Mouse (Mus musculus) natural killer cell, adult 2 months (primary cell): ENCODE measurements around the gene Ryr2.
A peak's percentile ranks its signal among the peaks of the same experiment; 100 is the strongest.
"Not testable (repeated sequence)": the region's sequence is repeated elsewhere in the genome, so short reads cannot be mapped to it uniquely, and the experiment has no call there.

ENCODE experiments used
- DNase-seq, 2 experiments: peaks; one replicate each; pipeline ENCODE4 v3.0.0; 2022; ENCODE audit warnings: low spot score in 2 of 2

Gene Ryr2

GRCm38 (mm10) chr13:12106662-12107632 is at the start of gene Ryr2:
Gene Ryr2, minus strand, starts transcription at chr13:12106945.
- peak in 1 of 2 experiments; percentile 3 for DNase-seq

- no peak for DNase-seq
Measured at GRCm38 (mm10) chr13:12153922-12154321, 47.2 kb upstream of the Ryr2 start.

GRCm38 (mm10) chr13:12146918-12147507 is 40.3 kb upstream of the Ryr2 start:
- no peak for DNase-seq

- no peak for DNase-seq
Measured at GRCm38 (mm10) chr13:12146402-12146801, 39.7 kb upstream of the Ryr2 start.

GRCm38 (mm10) chr13:12143347-12143746 is 36.6 kb upstream of the Ryr2 start:
- DNase-seq: no peak

- DNase-seq: not testable (repeated sequence)
Measured at GRCm38 (mm10) chr13:12136461-12136860, 29.7 kb upstream of the Ryr2 start.

GRCm38 (mm10) chr13:12133549-12133948 is 26.8 kb upstream of the Ryr2 start:
- DNase-seq: no peak

- DNase-seq: no peak
Measured at GRCm38 (mm10) chr13:12132160-12132710, 25.5 kb upstream of the Ryr2 start.

- no peak for DNase-seq
Measured at GRCm38 (mm10) chr13:12129121-12129520, 22.4 kb upstream of the Ryr2 start.

GRCm38 (mm10) chr13:12126099-12126498 is 19.4 kb upstream of the Ryr2 start:
- DNase-seq: no peak

GRCm38 (mm10) chr13:12124940-12125540 is 18.3 kb upstream of the Ryr2 start:
- DNase-seq: no peak

- no peak for DNase-seq
Measured at GRCm38 (mm10) chr13:12115551-12115950, 8.8 kb upstream of the Ryr2 start.

- DNase-seq: no peak
Measured at GRCm38 (mm10) chr13:12114816-12115215, 8.1 kb upstream of the Ryr2 start.

- DNase-seq: no peak
Measured at GRCm38 (mm10) chr13:12108955-12109354, 2.2 kb upstream of the Ryr2 start.

GRCm38 (mm10) chr13:12105830-12106628 is 716 bp downstream of the Ryr2 start:
- no peak for DNase-seq

- no peak for DNase-seq
Measured at GRCm38 (mm10) chr13:12105231-12105829, 1.4 kb downstream of the Ryr2 start.

GRCm38 (mm10) chr13:12104318-12104717 is 2.4 kb downstream of the Ryr2 start:
- DNase-seq: no peak

- no peak for DNase-seq
Measured at GRCm38 (mm10) chr13:12103017-12103416, 3.7 kb downstream of the Ryr2 start.

- no peak for DNase-seq
Measured at GRCm38 (mm10) chr13:12099446-12099845, 7.3 kb downstream of the Ryr2 start.

GRCm38 (mm10) chr13:12098981-12099380 is 7.8 kb downstream of the Ryr2 start:
- DNase-seq: no peak

- DNase-seq: no peak
Measured at GRCm38 (mm10) chr13:12096382-12096932, 10.3 kb downstream of the Ryr2 start.
